Mouse (Mus musculus) large intestine, adult 2 months (tissue): ENCODE results near the gene Rab11fip4. TPM values are rescaled to one million over a fixed set of nuclear protein-coding genes. Genes with fewer than 3 reads are reported as not detected.

Experiments
- DNase-seq: peaks from one replicate; pipeline ENCODE4 v3.0.0-alpha.2; 2012; ENCODE audit warnings: low read depth, low spot score
- WGBS: fragments of 180-500 bp; shearing (Covaris S2); methylation state at CpG from one replicate; pipeline ENCODE4 v1.1.7; 2018; 5-methylcytosine and 5-hydroxymethylcytosine counted together
- polyA plus RNA-seq: library from polyadenylated mRNA; depleted of rRNA; stranded (reverse); fragments of >200 nt; gene quantifications from 2 replicates; pipeline ENCODE4 v1.2.3, GENCODE M21; 2012

The Rab11fip4 gene
- polyA plus RNA-seq, 1 experiment, result 4.7 TPM

- no peak for DNase-seq
- 61% methylated on average over 8 of the region's 8 CpGs for WGBS
Measured at GRCm38 (mm10) chr11:79647071-79647501, 56.1 kb downstream of the Rab11fip4 start.

- DNase-seq, result no peak
- WGBS, result 45% methylated on average over 5 of the region's 5 CpGs
Measured at GRCm38 (mm10) chr11:79650359-79650835, 59.4 kb downstream of the Rab11fip4 start.

- no peak for DNase-seq
- WGBS, result 77% methylated on average over 9 of the region's 9 CpGs
Measured at GRCm38 (mm10) chr11:79652257-79652656, 61.2 kb downstream of the Rab11fip4 start.

- DNase-seq, result peak; percentile 70
- 29% methylated on average over 20 of the region's 20 CpGs for whole genome bisulfite sequencing
Measured at GRCm38 (mm10) chr11:79652921-79653575, 62.0 kb downstream of the Rab11fip4 start.

GRCm38 (mm10) chr11:79654407-79654831 lies 63.4 kb downstream of the Rab11fip4 start:
- WGBS, result 27% methylated on average over 4 of the region's 4 CpGs

GRCm38 (mm10) chr11:79655592-79655991 lies 64.6 kb downstream of the Rab11fip4 start:
- DNase-seq, result no peak
- 92% methylated on average over 7 of the region's 7 CpGs for WGBS

More at GRCm38 (mm10) chr11:79654407-79654831, 63.4 kb downstream of the Rab11fip4 start:
- peak; percentile 84 for DNase-seq

- WGBS, result 81% methylated on average over 1 of the region's 1 CpGs
- DNase-seq, result no peak
Measured at GRCm38 (mm10) chr11:79656491-79656890, 65.5 kb downstream of the Rab11fip4 start.

GRCm38 (mm10) chr11:79657053-79657452 lies 66.0 kb downstream of the Rab11fip4 start:
- WGBS, result 90% methylated on average over 5 of the region's 5 CpGs

GRCm38 (mm10) chr11:79658205-79658825 lies 67.3 kb downstream of the Rab11fip4 start:
- 73% methylated on average over 10 of the region's 10 CpGs for WGBS
- no peak for DNase-seq

More at GRCm38 (mm10) chr11:79657053-79657452, 66.0 kb downstream of the Rab11fip4 start:
- no peak for DNase-seq

GRCm38 (mm10) chr11:79660361-79661205 lies 69.6 kb downstream of the Rab11fip4 start:
- WGBS, result 1% methylated on average over 69 of the region's 69 CpGs
- peak; percentile 85 for DNase-seq

GRCm38 (mm10) chr11:79661877-79662545 lies 71.0 kb downstream of the Rab11fip4 start:
- 50% methylated on average over 6 of the region's 6 CpGs for WGBS

GRCm38 (mm10) chr11:79663158-79663557 lies 72.1 kb downstream of the Rab11fip4 start:
- 92% methylated on average over 9 of the region's 9 CpGs for WGBS
- DNase-seq, result no peak

More at GRCm38 (mm10) chr11:79661877-79662545, 71.0 kb downstream of the Rab11fip4 start:
- peak; percentile 38 for DNase-seq

GRCm38 (mm10) chr11:79663570-79663969 lies 72.6 kb downstream of the Rab11fip4 start:
- WGBS, result 85% methylated on average over 7 of the region's 7 CpGs
- no peak for DNase-seq

- WGBS, result 57% methylated on average over 8 of the region's 8 CpGs
- DNase-seq, result no peak
Measured at GRCm38 (mm10) chr11:79666544-79666943, 75.5 kb downstream of the Rab11fip4 start.

GRCm38 (mm10) chr11:79669210-79669609 lies 78.2 kb downstream of the Rab11fip4 start:
- no peak for DNase-seq
- 78% methylated on average over 6 of the region's 6 CpGs for WGBS

GRCm38 (mm10) chr11:79669947-79670346 lies 78.9 kb downstream of the Rab11fip4 start:
- WGBS, result 59% methylated on average over 3 of the region's 3 CpGs
- DNase-seq, result no peak

GRCm38 (mm10) chr11:79670411-79670945 lies 79.5 kb downstream of the Rab11fip4 start:
- DNase-seq, result no peak
- WGBS, result 65% methylated on average over 7 of the region's 7 CpGs

GRCm38 (mm10) chr11:79671668-79672281 lies 80.8 kb downstream of the Rab11fip4 start:
- DNase-seq, result no peak
- WGBS, result 65% methylated on average over 6 of the region's 6 CpGs

- DNase-seq, result no peak
- WGBS, result 66% methylated on average over 5 of the region's 5 CpGs
Measured at GRCm38 (mm10) chr11:79673072-79673471, 82.1 kb downstream of the Rab11fip4 start.
